Mouse (Mus musculus): ENCODE data around the gene Sdhc. TPM values are rescaled to one million over a fixed set of nuclear protein-coding genes. Genes with fewer than 3 reads are reported as not detected.
A peak's percentile ranks its signal among the peaks of the same experiment; 100 is the strongest.
"Not testable (repeated sequence)": the region's sequence is repeated elsewhere in the genome, so short reads cannot be mapped to it uniquely, and the experiment has no call there.

The Sdhc gene
- polyA plus RNA-seq, 1 experiment from 2014 or later, result 261 TPM

GRCm38 (mm10) chr1:171159485-171159975, 9.1 kb upstream of the Sdhc start:
- H3K4me3 ChIP-seq (ENCODE audit: low read depth, low read length), result peak overlapping the region; percentile 18
- 4% methylated on average over 15 of the region's 15 CpGs for WGBS
- peaks cover 38% of the 10 kb centered on the region for H3K27me3 ChIP-seq (replicated peaks; ENCODE audit: control insufficient read depth, insufficient read depth, low read length)

GRCm38 (mm10) chr1:171157965-171158364, 7.6 kb upstream of the Sdhc start:
- Histone ChIP-seq H3K27ac (ENCODE audit: low read depth, low read length) (no peak overlapping the region), H3K4me2 (no peak overlapping the region), H3K9ac (ENCODE audit: low read depth, low read length) (no peak overlapping the region), H3K27me3 (replicated peaks; ENCODE audit: control insufficient read depth, insufficient read depth, low read length) (peaks cover 38% of the 10 kb centered on the region), H3K4me1 (replicated peaks; ENCODE audit: control insufficient read depth, insufficient read depth, low read length) (peaks cover 3% of the 10 kb centered on the region; the same call in 1 of the 2 replicates), H3K36me3 (ENCODE audit: control insufficient read depth, insufficient read depth, low read length) (no peaks in the 10 kb centered on the region), H3K9me3 (ENCODE audit: control insufficient read depth, low read length) (no peaks in the 10 kb centered on the region), H3K4me3 (ENCODE audit: low read depth, low read length) (no peak overlapping the region)
- DNase-seq (ENCODE audit: low spot score) (no peak), ATAC-seq (replicated peaks; ENCODE audit: low FRiP score) (no peak)

More at GRCm38 (mm10) chr1:171159485-171159975, 9.1 kb upstream of the Sdhc start:
- no peak for DNase-seq (ENCODE audit: low spot score)
- Histone ChIP-seq H3K4me2 (peak overlapping the region; percentile 56), H3K9me3 (ENCODE audit: control insufficient read depth, low read length) (no peaks in the 10 kb centered on the region), H3K9ac (ENCODE audit: low read depth, low read length) (no peak overlapping the region), H3K36me3 (ENCODE audit: control insufficient read depth, insufficient read depth, low read length) (no peaks in the 10 kb centered on the region), H3K27ac (ENCODE audit: low read depth, low read length) (no peak overlapping the region), H3K4me1 (replicated peaks; ENCODE audit: control insufficient read depth, insufficient read depth, low read length) (peaks cover 3% of the 10 kb centered on the region; the same call in 1 of the 2 replicates)
- ATAC-seq (replicated peaks; ENCODE audit: low FRiP score), result no peak

GRCm38 (mm10) chr1:171156644-171157043, 6.2 kb upstream of the Sdhc start:
- no peak for DNase-seq (ENCODE audit: low spot score)
- H3K4me3 ChIP-seq (ENCODE audit: low read depth, low read length), result no peak overlapping the region
- WGBS, result 68% methylated on average over 3 of the region's 3 CpGs
- ATAC-seq (replicated peaks; ENCODE audit: low FRiP score), result no peak
- H3K36me3 ChIP-seq (ENCODE audit: control insufficient read depth, insufficient read depth, low read length), result no peaks in the 10 kb centered on the region
- H3K4me1 ChIP-seq (replicated peaks; ENCODE audit: control insufficient read depth, insufficient read depth, low read length), result peaks cover 3% of the 10 kb centered on the region; the same call in 1 of the 2 replicates
- no peaks in the 10 kb centered on the region for H3K9me3 ChIP-seq (ENCODE audit: control insufficient read depth, low read length)
- H3K9ac ChIP-seq (ENCODE audit: low read depth, low read length), result no peak overlapping the region
- H3K4me2 ChIP-seq, result no peak overlapping the region
- H3K27me3 ChIP-seq (replicated peaks; ENCODE audit: control insufficient read depth, insufficient read depth, low read length), result peaks cover 38% of the 10 kb centered on the region
- no peak overlapping the region for H3K27ac ChIP-seq (ENCODE audit: low read depth, low read length)

- Histone ChIP-seq H3K36me3 (ENCODE audit: control insufficient read depth, insufficient read depth, low read length) (no peaks in the 10 kb centered on the region), H3K27ac (ENCODE audit: low read depth, low read length) (no peak overlapping the region), H3K4me3 (ENCODE audit: low read depth, low read length) (no peak overlapping the region), H3K9me3 (ENCODE audit: control insufficient read depth, low read length) (no peaks in the 10 kb centered on the region), H3K4me1 (replicated peaks; ENCODE audit: control insufficient read depth, insufficient read depth, low read length) (peaks cover 6% of the 10 kb centered on the region), H3K27me3 (replicated peaks; ENCODE audit: control insufficient read depth, insufficient read depth, low read length) (peaks cover 14% of the 10 kb centered on the region; the same call in 1 of the 2 replicates), H3K4me2 (no peak overlapping the region), H3K9ac (ENCODE audit: low read depth, low read length) (no peak overlapping the region)
- 87% methylated on average over 4 of the region's 4 CpGs for WGBS
- ATAC-seq (replicated peaks; ENCODE audit: low FRiP score) (no peak), DNase-seq (ENCODE audit: low spot score) (no peak)
These were observed 1.6 kb upstream of the Sdhc start for GRCm38 (mm10) chr1:171151966-171152365.

GRCm38 (mm10) chr1:171150838-171151391, 512 bp upstream of the Sdhc start:
- DNase-seq (ENCODE audit: low spot score) (no peak), ATAC-seq (replicated peaks; ENCODE audit: low FRiP score) (peak; percentile 28; the same call in 1 of the 2 replicates)
- peaks cover 6% of the 10 kb centered on the region for H3K4me1 ChIP-seq (replicated peaks; ENCODE audit: control insufficient read depth, insufficient read depth, low read length)
- no peaks in the 10 kb centered on the region; the same call in 1 of the 2 replicates for H3K36me3 ChIP-seq (ENCODE audit: control insufficient read depth, insufficient read depth, low read length)
- H3K27ac ChIP-seq (ENCODE audit: low read depth, low read length), result peak overlapping the region; percentile 53
- WGBS, result 11% methylated on average over 18 of the region's 18 CpGs
- peak overlapping the region; percentile 78 for H3K4me2 ChIP-seq
- peak overlapping the region; percentile 80 for H3K9ac ChIP-seq (ENCODE audit: low read depth, low read length)
- peak overlapping the region; percentile 97 for H3K4me3 ChIP-seq (ENCODE audit: low read depth, low read length)
- peaks cover 5% of the 10 kb centered on the region; the same call in 1 of the 2 replicates for H3K27me3 ChIP-seq (replicated peaks; ENCODE audit: control insufficient read depth, insufficient read depth, low read length)
- H3K9me3 ChIP-seq (ENCODE audit: control insufficient read depth, low read length), result no peaks in the 10 kb centered on the region

- H3K36me3 ChIP-seq (ENCODE audit: control insufficient read depth, insufficient read depth, low read length), result peaks cover 23% of the 10 kb centered on the region
These were observed 7.4 kb downstream of the Sdhc start for GRCm38 (mm10) chr1:171142981-171143380.

GRCm38 (mm10) chr1:171137486-171138155, 12.8 kb downstream of the Sdhc start:
- H3K27ac ChIP-seq (ENCODE audit: low read depth, low read length); DNase-seq (ENCODE audit: low spot score); H3K4me2 ChIP-seq; H3K9me3 ChIP-seq (ENCODE audit: control insufficient read depth, low read length); ATAC-seq (replicated peaks; ENCODE audit: low FRiP score); H3K9ac ChIP-seq (ENCODE audit: low read depth, low read length); H3K27me3 ChIP-seq (replicated peaks; ENCODE audit: control insufficient read depth, insufficient read depth, low read length); H3K4me1 ChIP-seq (replicated peaks; ENCODE audit: control insufficient read depth, insufficient read depth, low read length); H3K4me3 ChIP-seq (ENCODE audit: low read depth, low read length): not testable (repeated sequence)
- WGBS, result 92% methylated on average over 8 of the region's 8 CpGs
- H3K36me3 ChIP-seq (ENCODE audit: control insufficient read depth, insufficient read depth, low read length), result peaks cover 37% of the 10 kb centered on the region

More at GRCm38 (mm10) chr1:171142981-171143380, 7.4 kb downstream of the Sdhc start:
- H3K4me2 ChIP-seq; ATAC-seq (replicated peaks; ENCODE audit: low FRiP score); DNase-seq (ENCODE audit: low spot score); H3K9me3 ChIP-seq (ENCODE audit: control insufficient read depth, low read length); H3K4me3 ChIP-seq (ENCODE audit: low read depth, low read length); H3K27me3 ChIP-seq (replicated peaks; ENCODE audit: control insufficient read depth, insufficient read depth, low read length); H3K27ac ChIP-seq (ENCODE audit: low read depth, low read length); H3K4me1 ChIP-seq (replicated peaks; ENCODE audit: control insufficient read depth, insufficient read depth, low read length); H3K9ac ChIP-seq (ENCODE audit: low read depth, low read length): not testable (repeated sequence)
- WGBS, result 89% methylated on average over 9 of the region's 11 CpGs

- Histone ChIP-seq H3K9me3 (ENCODE audit: control insufficient read depth, low read length) (no peaks in the 10 kb centered on the region), H3K4me1 (replicated peaks; ENCODE audit: control insufficient read depth, insufficient read depth, low read length) (no peaks in the 10 kb centered on the region), H3K9ac (ENCODE audit: low read depth, low read length) (no peak overlapping the region), H3K4me2 (no peak overlapping the region), H3K36me3 (ENCODE audit: control insufficient read depth, insufficient read depth, low read length) (peaks cover 32% of the 10 kb centered on the region), H3K27me3 (replicated peaks; ENCODE audit: control insufficient read depth, insufficient read depth, low read length) (no peaks in the 10 kb centered on the region), H3K27ac (ENCODE audit: low read depth, low read length) (no peak overlapping the region), H3K4me3 (ENCODE audit: low read depth, low read length) (no peak overlapping the region)
- DNase-seq (ENCODE audit: low spot score) (no peak), ATAC-seq (replicated peaks; ENCODE audit: low FRiP score) (no peak)
- WGBS, result 88% methylated on average over 2 of the region's 2 CpGs
These were observed 14.8 kb downstream of the Sdhc start for GRCm38 (mm10) chr1:171135600-171135999.

Measured in liver, embryonic 11.5 days (tissue).